Mouse (Mus musculus): Measurements from ENCODE around the gene Uhrf2. TPM values are rescaled to one million over a fixed set of nuclear protein-coding genes. Genes with fewer than 3 reads are reported as not detected.

Gene Uhrf2
- polyA plus RNA-seq, 1 experiment from 2014 or later: 45.0 TPM

- H3K27ac ChIP-seq (replicated peaks): no peak overlapping the region
- no peaks in the 10 kb centered on the region for H3K27me3 ChIP-seq (replicated peaks)
- no peak for ATAC-seq (ENCODE audit: extremely low read depth, insufficient number of reproducible peaks, low FRiP score, low TSS enrichment)
- H3K36me3 ChIP-seq: no peaks in the 10 kb centered on the region
- no peak overlapping the region for H3K4me2 ChIP-seq
- WGBS: 69% methylated on average over 1 of the region's 1 CpGs
- no peak overlapping the region for H3K4me3 ChIP-seq
- no peak overlapping the region for H3K9ac ChIP-seq
- no peaks in the 10 kb centered on the region for H3K4me1 ChIP-seq
- no peaks in the 10 kb centered on the region for H3K9me3 ChIP-seq
These were observed 106.0 kb downstream of the Uhrf2 start for GRCm38 (mm10) chr19:30136308-30136707.

Other genes with a start within 250 kb of the Uhrf2 start
- gene 9930021J03Rik, start 224.5 kb upstream of the Uhrf2 start, polyA plus RNA-seq (2015; fragmentation: Nextera tagmentation; extraction: Ambion mirVana): 2.5 and 2.7 TPM in 2 replicates
- gene Ranbp6, start 217.5 kb upstream of the Uhrf2 start, polyA plus RNA-seq (2015; fragmentation: Nextera tagmentation; extraction: Ambion mirVana): 12.6 and 13.9 TPM in 2 replicates
- 6.5 and 7.0 TPM in 2 replicates for gene Il33, start 105.4 kb upstream of the Uhrf2 start, polyA plus RNA-seq (2015; fragmentation: Nextera tagmentation; extraction: Ambion mirVana)
- gene Trpd52l3, start 26.7 kb upstream of the Uhrf2 start, polyA plus RNA-seq (2015; fragmentation: Nextera tagmentation; extraction: Ambion mirVana): not detected in 2 replicates
- gene Gldc, start 144.9 kb downstream of the Uhrf2 start, polyA plus RNA-seq (2015; fragmentation: Nextera tagmentation; extraction: Ambion mirVana): 1.4 and 2.8 TPM in 2 replicates
- not detected in 2 replicates for gene Mbl2, start 202.4 kb downstream of the Uhrf2 start, polyA plus RNA-seq (2015; fragmentation: Nextera tagmentation; extraction: Ambion mirVana)